Mouse (Mus musculus) right cerebral cortex, postnatal 25 days (tissue): ENCODE data around the gene Psmg4.

Experiments used
- DNase-seq: peaks from one replicate; pipeline ENCODE4 v3.0.0; 2022

Psmg4 gene

GRCm38 (mm10) chr13:34205216-34205615, 42.5 kb downstream of the Psmg4 start:
- no peak for DNase-seq

GRCm38 (mm10) chr13:34207714-34208470, 45.1 kb downstream of the Psmg4 start:
- no peak for DNase-seq

- DNase-seq, result no peak
These were observed 48.6 kb downstream of the Psmg4 start for GRCm38 (mm10) chr13:34211261-34211775.

- DNase-seq, result no peak
These were observed 50.0 kb downstream of the Psmg4 start for GRCm38 (mm10) chr13:34212735-34213212.

- no peak for DNase-seq
These were observed 52.1 kb downstream of the Psmg4 start for GRCm38 (mm10) chr13:34214855-34215254.

GRCm38 (mm10) chr13:34218776-34219175, 56.0 kb downstream of the Psmg4 start:
- DNase-seq, result no peak

- no peak for DNase-seq
These were observed 57.0 kb downstream of the Psmg4 start for GRCm38 (mm10) chr13:34219728-34220127.

GRCm38 (mm10) chr13:34222985-34223384, 60.2 kb downstream of the Psmg4 start:
- no peak for DNase-seq

GRCm38 (mm10) chr13:34226940-34227339, 64.2 kb downstream of the Psmg4 start:
- DNase-seq, result no peak
